Mouse (Mus musculus): ENCODE data around the gene Zan. TPM values are rescaled to one million over a fixed set of nuclear protein-coding genes. Genes with fewer than 3 reads are reported as not detected.

The Zan gene
- total and polyA plus RNA-seq, 3 experiments, result 0.04 to 0.10 TPM; not detected in 1

Other genes with a start within 250 kb of the Zan start
- gene Ache, start 189.5 kb downstream of the Zan start, total RNA-seq (2012; rRNA removed), result 0.13 TPM in 2 replicates
- not detected in 2 replicates for gene Ache, start 189.5 kb downstream of the Zan start, total RNA-seq (2014; rRNA removed)
- 0.11 and 0.23 TPM in 2 replicates for gene Ache, start 189.5 kb downstream of the Zan start, polyA plus RNA-seq (2012; ENCODE audit: insufficient read length, low read depth)
- gene Ufsp1, start 182.4 kb downstream of the Zan start, total RNA-seq (2012; rRNA removed), result 2.9 and 4.1 TPM in 2 replicates
- 0.91 and 1.6 TPM in 2 replicates for gene Ufsp1, start 182.4 kb downstream of the Zan start, total RNA-seq (2014; rRNA removed)
- 4.4 and 5.2 TPM in 2 replicates for gene Ufsp1, start 182.4 kb downstream of the Zan start, polyA plus RNA-seq (2012; ENCODE audit: insufficient read length, low read depth)
- gene Srrt, start 169.4 kb downstream of the Zan start, total RNA-seq (2012; rRNA removed), result 165 and 267 TPM in 2 replicates
- 148 and 183 TPM in 2 replicates for gene Srrt, start 169.4 kb downstream of the Zan start, total RNA-seq (2014; rRNA removed)
- 493 and 576 TPM in 2 replicates for gene Srrt, start 169.4 kb downstream of the Zan start, polyA plus RNA-seq (2012; ENCODE audit: insufficient read length, low read depth)
- gene Trip6, start 162.7 kb downstream of the Zan start, total RNA-seq (2012; rRNA removed), result 1.4 and 1.8 TPM in 2 replicates
- gene Trip6, start 162.7 kb downstream of the Zan start, total RNA-seq (2014; rRNA removed), result 0.81 and 0.86 TPM in 2 replicates
- gene Trip6, start 162.7 kb downstream of the Zan start, polyA plus RNA-seq (2012; ENCODE audit: insufficient read length, low read depth), result 3.9 and 5.1 TPM in 2 replicates
- gene Slc12a9, start 143.5 kb downstream of the Zan start, total RNA-seq (2012; rRNA removed), result 11.1 and 11.5 TPM in 2 replicates
- gene Slc12a9, start 143.5 kb downstream of the Zan start, total RNA-seq (2014; rRNA removed), result 2.8 and 3.0 TPM in 2 replicates
- gene Slc12a9, start 143.5 kb downstream of the Zan start, polyA plus RNA-seq (2012; ENCODE audit: insufficient read length, low read depth), result 7.9 and 8.2 TPM in 2 replicates
- 1.6 and 2.2 TPM in 2 replicates for gene Ephb4, start 127.0 kb downstream of the Zan start, total RNA-seq (2012; rRNA removed)
- gene Ephb4, start 127.0 kb downstream of the Zan start, total RNA-seq (2014; rRNA removed), result 0.41 and 0.56 TPM in 2 replicates
- 1.4 and 1.5 TPM in 2 replicates for gene Ephb4, start 127.0 kb downstream of the Zan start, polyA plus RNA-seq (2012; ENCODE audit: insufficient read length, low read depth)
- gene Pop7, start 25.5 kb upstream of the Zan start, total RNA-seq (2012; rRNA removed), result 38.5 and 44.9 TPM in 2 replicates
- gene Pop7, start 25.5 kb upstream of the Zan start, total RNA-seq (2014; rRNA removed), result 44.2 and 44.9 TPM in 2 replicates
- 34.6 and 35.0 TPM in 2 replicates for gene Pop7, start 25.5 kb upstream of the Zan start, polyA plus RNA-seq (2012; ENCODE audit: insufficient read length, low read depth)
- 4.9 and 5.9 TPM in 2 replicates for gene Gigyf1, start 41.5 kb upstream of the Zan start, total RNA-seq (2012; rRNA removed)
- gene Gigyf1, start 41.5 kb upstream of the Zan start, total RNA-seq (2014; rRNA removed), result 0.98 and 1.3 TPM in 2 replicates
- 12.3 and 14.0 TPM in 2 replicates for gene Gigyf1, start 41.5 kb upstream of the Zan start, polyA plus RNA-seq (2012; ENCODE audit: insufficient read length, low read depth)
- gene Epo, start 56.2 kb upstream of the Zan start, total RNA-seq (2012; rRNA removed), result not detected in 2 replicates
- not detected in 2 replicates for gene Epo, start 56.2 kb upstream of the Zan start, total RNA-seq (2014; rRNA removed)
- gene Epo, start 56.2 kb upstream of the Zan start, polyA plus RNA-seq (2012; ENCODE audit: insufficient read length, low read depth), result not detected in 2 replicates
- 388 and 480 TPM in 2 replicates for gene Gnb2, start 56.4 kb upstream of the Zan start, total RNA-seq (2012; rRNA removed)
- gene Gnb2, start 56.4 kb upstream of the Zan start, total RNA-seq (2014; rRNA removed), result 261 and 264 TPM in 2 replicates
- gene Gnb2, start 56.4 kb upstream of the Zan start, polyA plus RNA-seq (2012; ENCODE audit: insufficient read length, low read depth), result 312 and 327 TPM in 2 replicates
- gene Actl6b, start 76.5 kb upstream of the Zan start, total RNA-seq (2012; rRNA removed), result not detected in 2 replicates
- not detected in 2 replicates for gene Actl6b, start 76.5 kb upstream of the Zan start, total RNA-seq (2014; rRNA removed)
- gene Actl6b, start 76.5 kb upstream of the Zan start, polyA plus RNA-seq (2012; ENCODE audit: insufficient read length, low read depth), result not detected in 2 replicates
- 1.3 and 2.2 TPM in 2 replicates for gene Tfr2, start 92.8 kb upstream of the Zan start, total RNA-seq (2012; rRNA removed)
- gene Tfr2, start 92.8 kb upstream of the Zan start, total RNA-seq (2014; rRNA removed), result 0.50 and 0.67 TPM in 2 replicates
- 1.1 and 2.2 TPM in 2 replicates for gene Tfr2, start 92.8 kb upstream of the Zan start, polyA plus RNA-seq (2012; ENCODE audit: insufficient read length, low read depth)
- gene Mospd3, start 124.0 kb upstream of the Zan start, total RNA-seq (2012; rRNA removed), result 4.2 and 5.5 TPM in 2 replicates
- gene Mospd3, start 124.0 kb upstream of the Zan start, total RNA-seq (2014; rRNA removed), result 0.76 and 1.5 TPM in 2 replicates
- 18.3 and 23.7 TPM in 2 replicates for gene Mospd3, start 124.0 kb upstream of the Zan start, polyA plus RNA-seq (2012; ENCODE audit: insufficient read length, low read depth)
- gene Pcolce, start 136.7 kb upstream of the Zan start, total RNA-seq (2012; rRNA removed), result 0.30 and 0.46 TPM in 2 replicates
- not detected in 2 replicates for gene Pcolce, start 136.7 kb upstream of the Zan start, total RNA-seq (2014; rRNA removed)
- gene Pcolce, start 136.7 kb upstream of the Zan start, polyA plus RNA-seq (2012; ENCODE audit: insufficient read length, low read depth), result 0.76 and 0.97 TPM in 2 replicates
- gene Fbxo24, start 151.9 kb upstream of the Zan start, total RNA-seq (2012; rRNA removed), result 0.13 TPM in 2 replicates
- not detected in 2 replicates for gene Fbxo24, start 151.9 kb upstream of the Zan start, total RNA-seq (2014; rRNA removed)
- 0.24 and 0.26 TPM in 2 replicates for gene Fbxo24, start 151.9 kb upstream of the Zan start, polyA plus RNA-seq (2012; ENCODE audit: insufficient read length, low read depth)
- 20.0 and 25.6 TPM in 2 replicates for gene Lrch4, start 152.1 kb upstream of the Zan start, total RNA-seq (2012; rRNA removed)
- 9.0 and 9.9 TPM in 2 replicates for gene Lrch4, start 152.1 kb upstream of the Zan start, total RNA-seq (2014; rRNA removed)
- gene Lrch4, start 152.1 kb upstream of the Zan start, polyA plus RNA-seq (2012; ENCODE audit: insufficient read length, low read depth), result 47.9 and 62.1 TPM in 2 replicates
- gene Gm20605, start 152.1 kb upstream of the Zan start, total RNA-seq (2012; rRNA removed), result 1.1 and 1.5 TPM in 2 replicates
- 0.50 and 1.1 TPM in 2 replicates for gene Gm20605, start 152.1 kb upstream of the Zan start, total RNA-seq (2014; rRNA removed)
- gene Gm20605, start 152.1 kb upstream of the Zan start, polyA plus RNA-seq (2012; ENCODE audit: insufficient read length, low read depth), result 7.4 and 9.0 TPM in 2 replicates
- gene Sap25, start 164.3 kb upstream of the Zan start, total RNA-seq (2012; rRNA removed), result 2.2 and 2.4 TPM in 2 replicates
- gene Sap25, start 164.3 kb upstream of the Zan start, total RNA-seq (2014; rRNA removed), result 0.72 and 2.1 TPM in 2 replicates
- 12.1 and 16.6 TPM in 2 replicates for gene Sap25, start 164.3 kb upstream of the Zan start, polyA plus RNA-seq (2012; ENCODE audit: insufficient read length, low read depth)
- not detected in 2 replicates for gene Irs3, start 168.7 kb upstream of the Zan start, total RNA-seq (2012; rRNA removed)
- gene Irs3, start 168.7 kb upstream of the Zan start, total RNA-seq (2014; rRNA removed), result not detected in 2 replicates
- not detected in 2 replicates for gene Irs3, start 168.7 kb upstream of the Zan start, polyA plus RNA-seq (2012; ENCODE audit: insufficient read length, low read depth)
- 8.7 and 10.0 TPM in 2 replicates for gene Agfg2, start 207.7 kb upstream of the Zan start, total RNA-seq (2012; rRNA removed)
- gene Agfg2, start 207.7 kb upstream of the Zan start, total RNA-seq (2014; rRNA removed), result 11.5 and 13.4 TPM in 2 replicates
- gene Agfg2, start 207.7 kb upstream of the Zan start, polyA plus RNA-seq (2012; ENCODE audit: insufficient read length, low read depth), result 16.7 and 16.8 TPM in 2 replicates

Data from CH12.LX (cell line).